Mouse (Mus musculus) brain, embryonic 14.5 days (tissue): ENCODE measurements around the gene Hcfc1r1. TPM values are rescaled to one million over a fixed set of nuclear protein-coding genes. Genes with fewer than 3 reads are reported as not detected.

Experiments used
- DNase-seq: peaks from one replicate; pipeline ENCODE4 v3.0.0-alpha.2; 2011; ENCODE audit warnings: low read depth
- CTCF ChIP-seq: fragments of 200-500 bp; IDR thresholded peaks from 2 replicates; pipeline ENCODE4 v1.5.1; 2012; ENCODE audit warnings: inconsistent platforms, mild to moderate bottlenecking, moderate library complexity, borderline replicate concordance; ENCODE audit not compliant: insufficient read depth, insufficient read length; ENCODE audit errors: extremely low read depth
- POLR2A ChIP-seq: fragments of 200-500 bp; IDR thresholded peaks from 2 replicates; pipeline ENCODE4 v1.6.1; 2012; ENCODE audit warnings: mild to moderate bottlenecking, inconsistent platforms, borderline replicate concordance; ENCODE audit not compliant: poor library complexity, insufficient read depth, insufficient read length, severe bottlenecking; ENCODE audit errors: extremely low read depth
- polyA plus RNA-seq: library from polyadenylated mRNA; depleted of rRNA; stranded (reverse); fragments of >200 nt; gene quantifications from 2 replicates; pipeline ENCODE4 v1.2.3, GENCODE M21; 2012; rRNA removed

Gene Hcfc1r1
- polyA plus RNA-seq, 1 experiment: 81.2 TPM

DNA sequence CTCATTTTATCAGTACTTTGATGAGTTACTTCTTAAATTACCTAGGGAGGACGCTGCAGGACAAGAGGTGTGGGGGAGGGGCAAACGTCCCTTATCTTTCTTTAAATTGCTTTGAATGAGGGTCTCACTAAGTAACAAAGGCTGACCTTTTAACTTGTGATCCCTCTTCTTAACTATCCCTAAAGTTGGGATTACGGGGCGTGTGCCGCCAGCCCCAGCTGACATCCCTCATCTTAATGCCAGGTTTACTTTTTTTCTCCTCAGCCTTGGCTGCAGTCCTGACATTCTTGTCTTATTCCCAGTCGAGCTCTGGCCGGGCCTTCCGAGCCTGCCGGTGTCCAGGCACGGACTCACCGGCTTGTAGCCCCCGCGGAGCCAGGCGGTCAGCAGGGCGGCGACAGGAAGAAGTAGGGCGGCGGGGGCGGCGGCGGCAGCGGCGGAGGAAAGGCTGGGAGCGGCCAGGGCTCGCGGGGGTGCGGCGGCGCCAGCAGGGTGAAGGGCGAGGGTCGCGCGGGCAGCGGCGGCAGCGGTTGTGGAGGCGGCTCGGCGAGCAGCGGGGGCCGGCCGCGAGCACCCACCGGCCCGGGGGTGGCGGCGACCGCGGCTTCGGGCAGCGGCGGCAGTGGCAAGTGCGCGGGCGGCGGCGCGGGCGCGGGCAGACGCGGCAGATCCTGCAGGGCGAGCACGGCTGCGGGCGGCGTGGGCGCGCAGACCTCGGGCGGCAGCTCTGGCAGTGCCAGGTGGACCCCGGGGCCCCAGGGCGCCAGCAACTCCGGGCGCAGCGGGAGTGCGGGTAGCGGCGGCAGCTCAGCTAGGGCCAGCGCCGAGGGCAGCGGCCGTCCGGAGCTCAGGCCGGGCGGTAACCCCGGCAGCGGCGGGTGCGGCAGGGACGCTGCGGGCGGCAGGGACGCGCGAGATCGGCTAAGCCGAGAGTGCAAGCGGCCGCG lies 26.0 kb downstream of the Hcfc1r1 start:
- TF ChIP-seq CTCF (no peak), POLR2A (no peak)
- DNase-seq: no peak

- peak; percentile 95 for DNase-seq
- 0 out of 2 replicates have a peak, but pooled peaks have one; percentile 10 for TF ChIP-seq POLR2A
- TF ChIP-seq CTCF: peak; percentile 65
These were observed 26.7 kb downstream of the Hcfc1r1 start for GRCm38 (mm10) chr17:23700079-23700478.

DNA sequence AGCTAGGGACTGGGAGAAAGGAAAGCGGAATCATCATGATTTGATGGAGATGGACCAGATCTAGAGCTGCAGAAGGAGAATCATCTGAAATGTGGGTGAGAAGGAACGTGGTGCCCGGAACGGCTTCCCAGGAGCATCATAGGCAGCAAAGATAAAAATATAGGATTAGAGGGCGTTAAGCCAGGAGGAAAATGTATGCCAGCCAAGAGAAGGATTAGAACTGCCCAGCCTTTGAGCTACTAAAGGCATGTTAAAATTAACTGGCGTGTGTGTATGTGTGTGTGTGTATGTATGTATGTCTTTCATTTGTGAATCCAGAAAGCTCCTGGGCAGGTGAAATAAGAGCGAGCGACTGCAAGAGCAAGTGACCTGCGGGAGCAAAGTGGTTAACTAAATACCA lies 29.9 kb downstream of the Hcfc1r1 start:
- TF ChIP-seq POLR2A: no peak
- TF ChIP-seq CTCF: no peak
- DNase-seq: no peak

- DNase-seq: peak; percentile 64
- TF ChIP-seq CTCF (no peak), POLR2A (no peak)
These were observed 31.3 kb downstream of the Hcfc1r1 start for GRCm38 (mm10) chr17:23704741-23705140.

DNA sequence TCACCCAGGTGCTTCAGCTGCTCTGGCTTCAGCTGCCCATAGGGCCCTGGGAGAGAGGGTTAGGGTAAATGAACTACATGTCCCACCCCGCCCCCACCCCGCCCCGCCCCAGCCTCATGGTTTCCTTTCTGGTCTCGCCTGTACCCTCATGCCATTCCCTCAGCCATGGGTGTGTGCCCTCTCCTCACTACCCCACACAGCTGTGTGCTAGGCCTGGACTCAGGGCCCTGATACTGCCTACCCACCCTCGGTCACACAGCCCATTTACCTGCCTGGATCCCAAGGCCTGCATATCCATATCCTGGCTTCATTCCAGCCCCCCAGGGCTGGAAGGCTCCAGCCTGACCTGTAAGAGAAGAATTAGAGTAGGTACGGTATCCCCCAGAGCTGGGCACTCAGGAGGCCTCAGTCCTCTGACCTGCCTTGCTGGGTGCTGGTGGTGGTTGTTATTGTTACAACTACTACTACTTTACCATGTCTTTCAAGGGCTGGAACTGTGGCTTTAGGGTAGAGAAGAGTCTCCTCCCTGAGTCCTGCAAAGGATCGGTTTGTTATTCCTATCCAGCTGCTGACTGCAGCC lies 32.2 kb downstream of the Hcfc1r1 start:
- no peak for DNase-seq
- TF ChIP-seq CTCF: no peak
- TF ChIP-seq POLR2A: no peak

GRCm38 (mm10) chr17:23706212-23706611 lies 32.8 kb downstream of the Hcfc1r1 start:
- TF ChIP-seq POLR2A (no peak), CTCF (peak; percentile 93)
- peak; percentile 83 for DNase-seq

- DNase-seq: no peak
These were observed 43.6 kb downstream of the Hcfc1r1 start for GRCm38 (mm10) chr17:23717003-23717402.

GRCm38 (mm10) chr17:23719455-23719854 lies 46.1 kb downstream of the Hcfc1r1 start:
- no peak for TF ChIP-seq CTCF
- TF ChIP-seq POLR2A: no peak
- no peak for DNase-seq

More at GRCm38 (mm10) chr17:23717003-23717402, 43.6 kb downstream of the Hcfc1r1 start:
- TF ChIP-seq CTCF: no peak
- TF ChIP-seq POLR2A: no peak

DNA sequence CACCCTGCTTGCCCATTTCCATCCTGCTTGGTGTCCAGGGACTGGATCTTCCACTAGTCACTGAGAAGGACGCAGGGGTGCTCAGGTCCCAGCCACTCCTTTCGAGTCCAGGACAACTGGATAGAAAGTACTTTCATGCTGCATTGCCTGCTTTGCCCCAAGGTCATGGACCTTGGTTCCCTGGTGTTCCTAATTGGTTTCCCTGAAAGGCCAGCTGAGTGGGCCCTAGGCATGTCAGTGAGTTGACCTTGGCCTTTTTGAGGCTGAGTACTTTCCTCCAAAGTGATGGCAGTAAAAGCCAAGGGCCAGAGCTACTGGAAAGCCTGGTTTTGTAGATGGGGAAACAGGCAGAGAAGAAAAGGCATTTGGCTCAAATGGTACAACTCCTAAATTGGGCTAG lies 48.5 kb downstream of the Hcfc1r1 start:
- TF ChIP-seq CTCF (no peak), POLR2A (no peak)
- DNase-seq: no peak

DNA sequence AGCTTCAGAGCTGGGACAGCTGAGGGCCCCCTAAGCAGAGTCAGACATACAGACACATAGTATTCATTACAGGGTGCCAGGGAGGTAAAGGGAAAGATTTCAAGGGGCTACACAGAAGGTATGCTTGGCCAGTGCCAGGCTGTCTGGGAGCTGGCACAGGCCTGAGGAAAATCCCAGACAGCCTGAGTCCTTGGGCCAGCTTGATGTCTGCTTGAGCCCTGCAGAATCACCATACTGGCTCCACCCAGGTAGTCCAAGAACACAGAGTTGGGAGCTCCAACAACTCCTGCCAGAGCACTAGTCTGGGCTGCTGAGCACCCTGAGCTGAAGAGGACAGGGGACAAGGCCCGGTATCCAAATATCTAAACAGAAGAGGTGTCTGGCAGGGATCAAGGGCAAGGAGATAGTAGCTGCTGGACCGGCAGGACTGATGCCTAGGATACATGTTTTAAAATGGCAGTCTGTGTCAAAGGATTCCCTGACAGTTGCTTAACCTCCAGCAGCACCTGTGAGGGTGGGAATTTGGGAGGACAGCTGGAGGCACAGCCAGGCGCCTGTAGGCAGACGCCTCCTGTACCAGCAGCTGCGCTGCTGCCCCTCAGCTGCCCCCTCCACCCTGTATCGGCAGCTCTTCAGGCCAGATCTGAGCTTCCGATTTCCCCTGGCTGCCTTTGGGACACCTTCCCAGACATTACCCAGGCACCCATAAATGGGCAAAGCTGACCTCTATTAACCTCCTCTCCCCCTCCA lies 49.2 kb downstream of the Hcfc1r1 start, which contains the start of gene 1520401A03Rik:
Gene 1520401A03Rik (minus strand): TSS at position 408 of the 750 bp plus-strand sequence.
- TF ChIP-seq POLR2A (no peak), CTCF (no peak)
- DNase-seq: no peak

Other genes with a start within 250 kb of the Hcfc1r1 start
- not detected in 2 replicates for gene Vmn2r117, start 193.9 kb upstream of the Hcfc1r1 start, polyA plus RNA-seq
- 16.7 and 21.4 TPM in 2 replicates for gene Zfp213, start 109.4 kb upstream of the Hcfc1r1 start, polyA plus RNA-seq
- 46.8 and 47.4 TPM in 2 replicates for gene Zfp13, start 74.1 kb upstream of the Hcfc1r1 start, polyA plus RNA-seq
- 0.05 and 0.22 TPM in 2 replicates for gene Zscan10, start 72.7 kb upstream of the Hcfc1r1 start, polyA plus RNA-seq
- 1.3 and 1.9 TPM in 2 replicates for gene Mmp25, start 28.3 kb upstream of the Hcfc1r1 start, polyA plus RNA-seq
- gene Bicdl2, start 13.1 kb upstream of the Hcfc1r1 start, polyA plus RNA-seq: 0.08 and 0.24 TPM in 2 replicates
- 38.7 and 54.6 TPM in 2 replicates for gene Thoc6, start 286 bp downstream of the Hcfc1r1 start, polyA plus RNA-seq
- 1.7 and 2.1 TPM in 2 replicates for gene Tnfrsf12a, start 3.9 kb downstream of the Hcfc1r1 start, polyA plus RNA-seq
- 0.83 and 1.3 TPM in 2 replicates for gene Cldn6, start 5.7 kb downstream of the Hcfc1r1 start, polyA plus RNA-seq
- 0.92 and 0.93 TPM in 2 replicates for gene Cldn9, start 10.4 kb downstream of the Hcfc1r1 start, polyA plus RNA-seq
- 0.14 and 0.28 TPM in 2 replicates for gene 1520401A03Rik, start 49.2 kb downstream of the Hcfc1r1 start, polyA plus RNA-seq
- gene Pkmyt1, start 52.7 kb downstream of the Hcfc1r1 start, polyA plus RNA-seq: 24.4 and 47.9 TPM in 2 replicates
- gene Paqr4, start 67.3 kb downstream of the Hcfc1r1 start, polyA plus RNA-seq: 33.3 and 41.0 TPM in 2 replicates
- 2.8 and 3.7 TPM in 2 replicates for gene Kremen2, start 72.2 kb downstream of the Hcfc1r1 start, polyA plus RNA-seq
- 110 and 150 TPM in 2 replicates for gene Flywch1, start 98.0 kb downstream of the Hcfc1r1 start, polyA plus RNA-seq
- gene Flywch2, start 112.5 kb downstream of the Hcfc1r1 start, polyA plus RNA-seq: 54.6 and 59.4 TPM in 2 replicates
- gene Srrm2, start 116.9 kb downstream of the Hcfc1r1 start, polyA plus RNA-seq: 749 and 826 TPM in 2 replicates
- gene Elob, start 155.5 kb downstream of the Hcfc1r1 start, polyA plus RNA-seq: 824 and 1,130 TPM in 2 replicates
- gene Prss33, start 162.5 kb downstream of the Hcfc1r1 start, polyA plus RNA-seq: 0.38 and 0.54 TPM in 2 replicates
- 0.04 and 0.24 TPM in 2 replicates for gene Prss32, start 170.3 kb downstream of the Hcfc1r1 start, polyA plus RNA-seq
- gene Prss41, start 170.6 kb downstream of the Hcfc1r1 start, polyA plus RNA-seq: 1.3 and 2.1 TPM in 2 replicates
- gene Prss21, start 194.5 kb downstream of the Hcfc1r1 start, polyA plus RNA-seq: not detected in 2 replicates
- not detected in 2 replicates for gene Dcpp1, start 207.3 kb downstream of the Hcfc1r1 start, polyA plus RNA-seq
- not detected in 2 replicates for gene Dcpp2, start 207.3 kb downstream of the Hcfc1r1 start, polyA plus RNA-seq
- not detected in 2 replicates for gene Dcpp3, start 243.9 kb downstream of the Hcfc1r1 start, polyA plus RNA-seq